Mouse (Mus musculus): ENCODE data around the gene Mgat3. TPM values are rescaled to one million over a fixed set of nuclear protein-coding genes. Genes with fewer than 3 reads are reported as not detected.

Gene Mgat3
- polyA plus RNA-seq, 1 experiment = 19.2 TPM

- no peak for TF ChIP-seq MAX (IDR thresholded peaks at IDR 0.05)
- no peak for TF ChIP-seq MYOD1 (IDR thresholded peaks at IDR 0.05; ENCODE audit: control insufficient read depth, insufficient read length, low read depth)
- no peak for TF ChIP-seq USF1 (IDR thresholded peaks at IDR 0.05; ENCODE audit: low read depth)
- no peak for TF ChIP-seq CEBPB (IDR thresholded peaks at IDR 0.05; ENCODE audit: low read depth)
- TF ChIP-seq MYOG (IDR thresholded peaks at IDR 0.05; ENCODE audit: control insufficient read depth, extremely low read depth, insufficient read length) = no peak
- no peak for TF ChIP-seq FOSL1 (IDR thresholded peaks at IDR 0.05; ENCODE audit: insufficient read depth, low read length, poor library complexity, severe bottlenecking)
- no peak for TF ChIP-seq CTCF (IDR thresholded peaks at IDR 0.05; ENCODE audit: control insufficient read depth, insufficient read depth, insufficient read length)
- no peak overlapping the region for H3K4me3 ChIP-seq (ENCODE audit: insufficient read depth, poor library complexity, severe bottlenecking)
- H3K36me3 ChIP-seq (ENCODE audit: control insufficient read depth, insufficient read depth) = peaks cover 43% of the 10 kb centered on the region
- no peaks in the 10 kb centered on the region for H3K79me3 ChIP-seq (ENCODE audit: low read depth)
- H3K27me3 ChIP-seq (ENCODE audit: control insufficient read depth, insufficient read depth, insufficient read length) = no peaks in the 10 kb centered on the region
- H3K79me2 ChIP-seq (ENCODE audit: control insufficient read depth, insufficient read depth) = no peaks in the 10 kb centered on the region
- H3ac ChIP-seq (ENCODE audit: control insufficient read depth, insufficient read length, low read depth) = no peak overlapping the region
These were observed 11.0 kb upstream of the Mgat3 start for GRCm38 (mm10) chr15:80162401-80162964.

- Histone ChIP-seq H3ac (ENCODE audit: control insufficient read depth, insufficient read length, low read depth) (no peak overlapping the region), H3K27me3 (ENCODE audit: control insufficient read depth, insufficient read depth, insufficient read length) (no peaks in the 10 kb centered on the region), H3K36me3 (ENCODE audit: control insufficient read depth, insufficient read depth) (peaks cover 35% of the 10 kb centered on the region), H3K79me2 (ENCODE audit: control insufficient read depth, insufficient read depth) (no peaks in the 10 kb centered on the region), H3K4me3 (ENCODE audit: insufficient read depth, poor library complexity, severe bottlenecking) (no peak overlapping the region), H3K79me3 (ENCODE audit: low read depth) (no peaks in the 10 kb centered on the region)
- TF ChIP-seq MAX (IDR thresholded peaks at IDR 0.05) = no peak
- TF ChIP-seq FOSL1 (IDR thresholded peaks at IDR 0.05; ENCODE audit: insufficient read depth, low read length, poor library complexity, severe bottlenecking) = no peak
- no peak for TF ChIP-seq CEBPB (IDR thresholded peaks at IDR 0.05; ENCODE audit: low read depth)
- TF ChIP-seq MYOD1 (IDR thresholded peaks at IDR 0.05; ENCODE audit: control insufficient read depth, insufficient read length, low read depth) = no peak
- no peak for TF ChIP-seq MYOG (IDR thresholded peaks at IDR 0.05; ENCODE audit: control insufficient read depth, extremely low read depth, insufficient read length)
- TF ChIP-seq USF1 (IDR thresholded peaks at IDR 0.05; ENCODE audit: low read depth) = no peak
- no peak for TF ChIP-seq CTCF (IDR thresholded peaks at IDR 0.05; ENCODE audit: control insufficient read depth, insufficient read depth, insufficient read length)
These were observed 10.2 kb upstream of the Mgat3 start for GRCm38 (mm10) chr15:80163274-80163673.

- peaks cover 32% of the 10 kb centered on the region for H3K36me3 ChIP-seq (ENCODE audit: control insufficient read depth, insufficient read depth)
- no peaks in the 10 kb centered on the region for H3K79me3 ChIP-seq (ENCODE audit: low read depth)
- H3K79me2 ChIP-seq (ENCODE audit: control insufficient read depth, insufficient read depth) = no peaks in the 10 kb centered on the region
- H3K4me3 ChIP-seq (ENCODE audit: insufficient read depth, poor library complexity, severe bottlenecking) = no peak overlapping the region
- TF ChIP-seq CTCF (IDR thresholded peaks at IDR 0.05; ENCODE audit: control insufficient read depth, insufficient read depth, insufficient read length) (no peak), FOSL1 (IDR thresholded peaks at IDR 0.05; ENCODE audit: insufficient read depth, low read length, poor library complexity, severe bottlenecking) (no peak), MYOG (IDR thresholded peaks at IDR 0.05; ENCODE audit: control insufficient read depth, extremely low read depth, insufficient read length) (no peak), MYOD1 (IDR thresholded peaks at IDR 0.05; ENCODE audit: control insufficient read depth, insufficient read length, low read depth) (no peak), USF1 (IDR thresholded peaks at IDR 0.05; ENCODE audit: low read depth) (no peak), MAX (IDR thresholded peaks at IDR 0.05) (no peak), CEBPB (IDR thresholded peaks at IDR 0.05; ENCODE audit: low read depth) (no peak)
- H3K27me3 ChIP-seq (ENCODE audit: control insufficient read depth, insufficient read depth, insufficient read length) = no peaks in the 10 kb centered on the region
- no peak overlapping the region for H3ac ChIP-seq (ENCODE audit: control insufficient read depth, insufficient read length, low read depth)
These were observed 9.8 kb upstream of the Mgat3 start for GRCm38 (mm10) chr15:80163716-80164115.

- Histone ChIP-seq H3ac (ENCODE audit: control insufficient read depth, insufficient read length, low read depth) (no peak overlapping the region), H3K79me2 (ENCODE audit: control insufficient read depth, insufficient read depth) (no peaks in the 10 kb centered on the region)
These were observed 8.1 kb upstream of the Mgat3 start for GRCm38 (mm10) chr15:80165396-80165795.

GRCm38 (mm10) chr15:80169484-80169883, 4.0 kb upstream of the Mgat3 start:
- Histone ChIP-seq H3K27me3 (ENCODE audit: control insufficient read depth, insufficient read depth, insufficient read length) (no peaks in the 10 kb centered on the region), H3K79me3 (ENCODE audit: low read depth) (no peaks in the 10 kb centered on the region), H3ac (ENCODE audit: control insufficient read depth, insufficient read length, low read depth) (no peak overlapping the region), H3K36me3 (ENCODE audit: control insufficient read depth, insufficient read depth) (no peaks in the 10 kb centered on the region), H3K79me2 (ENCODE audit: control insufficient read depth, insufficient read depth) (peaks cover 9% of the 10 kb centered on the region), H3K4me3 (ENCODE audit: insufficient read depth, poor library complexity, severe bottlenecking) (no peak overlapping the region)
- TF ChIP-seq MYOD1 (IDR thresholded peaks at IDR 0.05; ENCODE audit: control insufficient read depth, insufficient read length, low read depth) (no peak), MAX (IDR thresholded peaks at IDR 0.05) (peak; percentile 88), CEBPB (IDR thresholded peaks at IDR 0.05; ENCODE audit: low read depth) (no peak), CTCF (IDR thresholded peaks at IDR 0.05; ENCODE audit: control insufficient read depth, insufficient read depth, insufficient read length) (no peak), MYOG (IDR thresholded peaks at IDR 0.05; ENCODE audit: control insufficient read depth, extremely low read depth, insufficient read length) (no peak), USF1 (IDR thresholded peaks at IDR 0.05; ENCODE audit: low read depth) (peak; percentile 5), FOSL1 (IDR thresholded peaks at IDR 0.05; ENCODE audit: insufficient read depth, low read length, poor library complexity, severe bottlenecking) (no peak)

More at GRCm38 (mm10) chr15:80165396-80165795, 8.1 kb upstream of the Mgat3 start:
- H3K79me3 ChIP-seq (ENCODE audit: low read depth) = no peaks in the 10 kb centered on the region
- peaks cover 30% of the 10 kb centered on the region for H3K36me3 ChIP-seq (ENCODE audit: control insufficient read depth, insufficient read depth)
- TF ChIP-seq MYOG (IDR thresholded peaks at IDR 0.05; ENCODE audit: control insufficient read depth, extremely low read depth, insufficient read length) (no peak), FOSL1 (IDR thresholded peaks at IDR 0.05; ENCODE audit: insufficient read depth, low read length, poor library complexity, severe bottlenecking) (no peak), CEBPB (IDR thresholded peaks at IDR 0.05; ENCODE audit: low read depth) (no peak), USF1 (IDR thresholded peaks at IDR 0.05; ENCODE audit: low read depth) (no peak), CTCF (IDR thresholded peaks at IDR 0.05; ENCODE audit: control insufficient read depth, insufficient read depth, insufficient read length) (no peak), MYOD1 (IDR thresholded peaks at IDR 0.05; ENCODE audit: control insufficient read depth, insufficient read length, low read depth) (no peak), MAX (IDR thresholded peaks at IDR 0.05) (no peak)
- H3K4me3 ChIP-seq (ENCODE audit: insufficient read depth, poor library complexity, severe bottlenecking) = no peak overlapping the region
- H3K27me3 ChIP-seq (ENCODE audit: control insufficient read depth, insufficient read depth, insufficient read length) = no peaks in the 10 kb centered on the region
